Mouse (Mus musculus) hindbrain, embryonic 13.5 days (tissue): ENCODE results near the gene Pibf1. TPM values are rescaled to one million over a fixed set of nuclear protein-coding genes. Genes with fewer than 3 reads are reported as not detected.
A peak's percentile ranks its signal among the peaks of the same experiment; 100 is the strongest.

ENCODE experiments used
- ATAC-seq: fragments of 200-750 bp; cut with Nextera tagmentation; 2 replicates; pipeline ENCODE4 v1.8.0; 2017; ENCODE audit warnings: moderate TSS enrichment; ENCODE audit not compliant: low FRiP score
- H3K27ac ChIP-seq: fragments of 300-500 bp; sonication (generic); 2 replicates; pipeline ENCODE4 v1.5.1; 2015; ENCODE audit warnings: inconsistent platforms, mild to moderate bottlenecking, moderate library complexity
- H3K27me3 ChIP-seq: fragments of 300-500 bp; sonication (generic); 2 replicates; pipeline ENCODE4 v1.6.1; 2015; ENCODE audit warnings: mild to moderate bottlenecking, inconsistent platforms
- H3K36me3 ChIP-seq: fragments of 300-500 bp; sonication (generic); 2 replicates; pipeline ENCODE4 v1.6.1; 2015; ENCODE audit warnings: mild to moderate bottlenecking, inconsistent platforms
- H3K4me1 ChIP-seq: fragments of 300-500 bp; sonication (generic); replicated peaks from 2 replicates; pipeline ENCODE4 v1.6.1; 2015; ENCODE audit warnings: inconsistent platforms
- H3K4me2 ChIP-seq: fragments of 300-500 bp; sonication (generic); 2 replicates; pipeline ENCODE4 v1.6.1; 2015; ENCODE audit warnings: inconsistent platforms, mild to moderate bottlenecking, moderate library complexity
- H3K4me3 ChIP-seq: fragments of 300-500 bp; sonication (generic); 2 replicates; pipeline ENCODE4 v1.5.1; 2015; ENCODE audit warnings: mild to moderate bottlenecking, inconsistent platforms
- H3K9ac ChIP-seq: fragments of 300-500 bp; sonication (generic); 2 replicates; pipeline ENCODE4 v1.6.1; 2015; ENCODE audit warnings: mild to moderate bottlenecking, inconsistent platforms
- H3K9me3 ChIP-seq: fragments of 300-500 bp; sonication (generic); 2 replicates; pipeline ENCODE4 v1.6.1; 2016; ENCODE audit warnings: inconsistent platforms
- WGBS: fragments of 180-500 bp; shearing (Covaris S2); methylation state at CpG from one replicate; pipeline ENCODE4 v1.1.7; 2015; 5-methylcytosine and 5-hydroxymethylcytosine counted together
- polyA plus RNA-seq: library from polyadenylated mRNA; unstranded; fragments of >200 nt; fragmentation: Nextera tagmentation; extraction: Ambion mirVana; gene quantifications from 2 replicates; pipeline ENCODE4 v1.2.1, GENCODE M21; 2015

Gene Pibf1
- polyA plus RNA-seq, 1 experiment from 2014 or later: 19.8 TPM

DNA sequence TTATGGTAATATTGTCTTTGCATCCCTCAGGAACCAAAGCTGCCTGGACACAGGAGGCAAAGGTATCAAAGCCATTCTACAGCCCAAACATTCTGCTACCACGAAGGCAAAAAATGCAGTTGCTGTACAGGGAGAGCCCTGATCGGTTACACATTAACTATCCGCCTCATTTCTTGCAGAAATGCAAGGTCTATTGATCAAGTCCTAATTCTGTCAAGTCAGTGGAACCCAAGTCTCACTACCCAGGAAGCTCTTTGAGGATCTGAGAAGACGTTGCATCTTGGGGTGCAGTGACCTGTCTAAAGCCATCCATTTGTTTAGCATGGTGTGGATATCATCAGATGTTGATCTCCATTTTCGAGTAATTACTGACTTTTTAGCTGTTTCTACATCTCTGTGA, 181.2 kb downstream of the Pibf1 start:
- Histone ChIP-seq H3K36me3 (no peaks in the 10 kb centered on the region), H3K4me2 (no peak overlapping the region), H3K9me3 (no peaks in the 10 kb centered on the region), H3K27ac (no peak overlapping the region), H3K4me3 (no peak overlapping the region), H3K27me3 (0 out of 2 replicates have a peak, but pooled peaks cover 5% of the 10 kb centered on the region), H3K4me1 (no peaks in the 10 kb centered on the region), H3K9ac (no peak overlapping the region)
- WGBS: 74% methylated on average over 5 of the region's 5 CpGs
- no peak for ATAC-seq

- no peak overlapping the region for H3K4me3 ChIP-seq
- H3K9ac ChIP-seq: no peak overlapping the region
- no peaks in the 10 kb centered on the region for H3K9me3 ChIP-seq
- WGBS: 87% methylated on average over 5 of the region's 5 CpGs
- H3K36me3 ChIP-seq: no peaks in the 10 kb centered on the region
- no peak overlapping the region for H3K4me2 ChIP-seq
- H3K27ac ChIP-seq: no peak overlapping the region
- ATAC-seq: no peak
- 0 out of 2 replicates have a peak, but pooled peaks cover 5% of the 10 kb centered on the region for H3K27me3 ChIP-seq
- H3K4me1 ChIP-seq: no peaks in the 10 kb centered on the region
Measured at GRCm38 (mm10) chr14:99280825-99281433, 181.7 kb downstream of the Pibf1 start.

DNA sequence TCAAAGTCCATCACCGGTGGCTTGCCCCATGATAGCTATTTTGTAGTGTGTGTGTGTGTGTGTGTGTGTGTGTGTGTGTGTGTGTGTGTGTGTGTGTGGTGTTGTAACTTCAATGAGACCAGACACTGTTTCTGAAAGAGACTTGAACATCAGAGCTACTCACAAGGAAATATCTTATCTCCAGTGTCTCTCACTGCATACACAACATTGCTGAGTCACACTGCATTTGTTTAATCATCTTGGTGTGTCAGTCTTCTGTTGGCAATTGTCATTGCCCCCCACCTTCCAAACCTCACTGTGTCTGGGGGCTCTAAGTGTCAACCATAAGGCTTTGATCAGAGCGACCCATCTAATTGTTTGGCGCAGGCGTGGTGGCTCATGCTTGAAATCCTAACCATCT, 186.3 kb downstream of the Pibf1 start:
- Histone ChIP-seq H3K27ac (no peak overlapping the region), H3K9ac (no peak overlapping the region), H3K9me3 (no peaks in the 10 kb centered on the region), H3K4me2 (no peak overlapping the region), H3K27me3 (no peaks in the 10 kb centered on the region), H3K4me3 (no peak overlapping the region), H3K4me1 (no peaks in the 10 kb centered on the region), H3K36me3 (no peaks in the 10 kb centered on the region)
- no peak for ATAC-seq
- WGBS: 97% methylated on average over 4 of the region's 4 CpGs

DNA sequence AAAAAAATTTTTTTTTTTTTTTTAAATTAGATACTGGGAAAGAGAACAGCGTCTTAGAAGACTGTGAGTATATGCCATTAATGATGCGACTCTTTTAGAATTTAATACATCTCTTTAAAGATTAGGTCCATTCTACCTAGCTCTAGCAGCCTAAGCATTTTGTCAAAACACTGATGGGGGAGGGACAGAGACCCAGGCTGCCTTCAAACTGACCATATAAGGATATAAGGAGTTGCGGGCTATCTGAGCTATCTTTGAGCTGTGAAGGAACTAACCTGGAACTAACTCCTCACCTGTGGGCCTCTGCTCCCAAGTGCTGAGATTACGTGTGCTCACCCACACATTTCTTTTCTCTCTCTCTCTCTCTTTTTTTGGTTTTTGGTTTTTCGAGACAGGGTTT, 193.0 kb downstream of the Pibf1 start:
- no peak for ATAC-seq
- H3K4me3 ChIP-seq: no peak overlapping the region
- H3K27me3 ChIP-seq: peaks cover 18% of the 10 kb centered on the region
- H3K4me1 ChIP-seq: no peaks in the 10 kb centered on the region
- H3K27ac ChIP-seq: no peak overlapping the region
- H3K9me3 ChIP-seq: no peaks in the 10 kb centered on the region
- WGBS: 99% methylated on average over 5 of the region's 5 CpGs
- H3K36me3 ChIP-seq: no peaks in the 10 kb centered on the region
- no peak overlapping the region for H3K4me2 ChIP-seq
- no peak overlapping the region for H3K9ac ChIP-seq

DNA sequence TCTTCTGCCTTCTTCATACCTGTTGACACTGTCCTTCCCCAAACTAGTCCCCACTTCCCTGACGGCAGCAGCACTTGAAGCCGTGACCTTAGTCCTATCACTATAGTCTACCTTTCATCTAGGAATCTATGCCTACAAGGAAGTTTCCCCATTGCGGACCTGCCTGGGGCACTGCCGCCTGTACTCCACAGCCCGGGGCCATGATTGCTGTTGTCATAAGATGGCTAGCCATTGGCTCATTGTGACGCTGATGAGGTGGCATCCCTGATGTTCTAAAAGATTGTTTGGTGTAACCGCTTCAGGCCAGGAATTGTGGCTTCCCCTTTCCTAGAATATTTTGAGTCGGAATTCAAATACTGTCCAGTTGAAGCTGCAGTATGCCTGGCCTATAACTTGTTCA, 195.2 kb downstream of the Pibf1 start:
- no peak overlapping the region for H3K4me2 ChIP-seq
- H3K4me3 ChIP-seq: no peak overlapping the region
- no peaks in the 10 kb centered on the region for H3K36me3 ChIP-seq
- ATAC-seq: no peak
- H3K27ac ChIP-seq: no peak overlapping the region
- no peaks in the 10 kb centered on the region for H3K9me3 ChIP-seq
- H3K9ac ChIP-seq: no peak overlapping the region
- WGBS: 89% methylated on average over 8 of the region's 8 CpGs
- H3K27me3 ChIP-seq: peaks cover 32% of the 10 kb centered on the region
- peaks cover 10% of the 10 kb centered on the region for H3K4me1 ChIP-seq

DNA sequence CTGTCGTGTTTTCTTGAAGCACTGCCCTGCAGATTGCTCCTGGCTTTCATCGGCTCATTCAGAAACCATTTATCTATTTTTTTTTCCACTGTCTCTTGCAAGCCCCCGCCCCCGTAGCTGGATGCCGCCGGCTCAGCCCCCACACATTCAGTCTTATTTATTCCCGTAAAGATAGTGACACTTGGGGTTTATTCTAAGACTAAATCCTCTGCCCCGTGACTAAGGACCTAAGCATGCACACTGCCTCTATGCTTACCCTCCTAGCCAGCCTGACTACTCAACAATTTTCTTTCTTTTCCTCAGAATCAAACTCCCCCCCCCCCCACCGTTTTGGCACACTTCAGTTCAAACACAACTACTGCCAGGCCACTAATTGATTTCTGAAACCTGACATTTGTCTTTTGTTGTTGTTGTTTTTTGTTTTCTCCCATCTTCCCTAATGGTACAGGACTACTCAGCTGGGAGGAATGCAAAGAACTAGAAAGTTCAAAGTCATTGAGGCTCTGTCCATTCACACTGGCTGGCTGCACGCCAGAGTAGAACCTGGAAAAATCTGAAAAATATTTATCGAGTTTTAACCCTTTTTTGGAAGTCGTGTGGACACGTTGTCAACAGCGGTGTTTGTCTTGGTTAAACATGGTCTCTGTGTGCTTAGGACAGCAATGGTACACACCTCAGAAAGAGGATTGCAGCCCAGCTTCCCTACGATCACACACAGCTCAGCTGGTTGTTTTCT, 196.6 kb downstream of the Pibf1 start:
- Histone ChIP-seq H3K27ac (no peak overlapping the region), H3K36me3 (no peaks in the 10 kb centered on the region), H3K4me2 (no peak overlapping the region), H3K27me3 (peaks cover 38% of the 10 kb centered on the region), H3K9ac (no peak overlapping the region), H3K4me3 (no peak overlapping the region), H3K9me3 (no peaks in the 10 kb centered on the region), H3K4me1 (peaks cover 19% of the 10 kb centered on the region)
- WGBS: 50% methylated on average over 15 of the region's 15 CpGs
- no peak for ATAC-seq

DNA sequence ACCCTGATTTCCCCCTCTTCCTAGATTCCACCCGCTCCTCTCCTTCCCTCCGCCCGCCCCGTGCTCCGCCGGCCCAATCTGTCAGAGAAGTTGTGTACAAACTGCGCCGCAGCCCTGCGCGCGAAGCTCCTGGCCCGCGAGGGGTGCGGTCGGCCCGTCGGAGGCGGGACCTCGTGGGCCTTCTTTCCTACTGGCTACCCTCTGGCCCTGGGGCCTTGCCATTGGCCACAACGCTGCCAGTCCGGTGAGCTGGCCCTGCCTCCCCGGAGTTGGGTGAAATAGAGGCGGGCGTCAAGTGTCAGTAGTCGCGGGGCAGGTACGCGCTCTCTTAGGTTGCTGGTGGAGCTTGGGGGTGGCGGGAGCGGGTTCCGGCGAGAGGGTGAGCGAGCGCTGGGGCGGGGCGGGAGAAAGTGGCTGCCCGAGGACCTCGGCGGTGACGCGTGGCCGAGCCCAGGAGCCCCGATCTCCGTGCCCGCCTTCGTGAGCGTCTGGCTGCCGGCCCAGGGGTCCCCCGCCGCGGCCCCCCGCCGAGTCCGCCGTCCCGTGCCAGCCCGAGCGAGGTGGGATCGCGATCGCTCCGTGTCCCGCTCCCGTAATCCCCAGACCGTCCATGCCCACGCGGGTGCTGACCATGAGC, 199.3 kb downstream of the Pibf1 start, which contains the start of gene Klf5:
Gene Klf5 (plus strand): TSS at position 307 of the 637 bp plus-strand sequence.
- H3K4me2 ChIP-seq: peak within 1 kb of the TSS; percentile 94
- peaks cover 50% of the 10 kb centered on the region for H3K27me3 ChIP-seq
- H3K9ac ChIP-seq: peak within 1 kb of the TSS; percentile 77
- H3K4me3 ChIP-seq: peak within 1 kb of the TSS; percentile 76
- H3K36me3 ChIP-seq: no peaks in the 10 kb centered on the region
- peak within 1 kb of the TSS; percentile 13; the same call in 1 of the 2 replicates for H3K27ac ChIP-seq
- H3K9me3 ChIP-seq: no peaks in the 10 kb centered on the region
- 0% methylated on average over 63 of the region's 67 CpGs for WGBS
- peak; percentile 97 for ATAC-seq
- H3K4me1 ChIP-seq: peaks cover 19% of the 10 kb centered on the region

DNA sequence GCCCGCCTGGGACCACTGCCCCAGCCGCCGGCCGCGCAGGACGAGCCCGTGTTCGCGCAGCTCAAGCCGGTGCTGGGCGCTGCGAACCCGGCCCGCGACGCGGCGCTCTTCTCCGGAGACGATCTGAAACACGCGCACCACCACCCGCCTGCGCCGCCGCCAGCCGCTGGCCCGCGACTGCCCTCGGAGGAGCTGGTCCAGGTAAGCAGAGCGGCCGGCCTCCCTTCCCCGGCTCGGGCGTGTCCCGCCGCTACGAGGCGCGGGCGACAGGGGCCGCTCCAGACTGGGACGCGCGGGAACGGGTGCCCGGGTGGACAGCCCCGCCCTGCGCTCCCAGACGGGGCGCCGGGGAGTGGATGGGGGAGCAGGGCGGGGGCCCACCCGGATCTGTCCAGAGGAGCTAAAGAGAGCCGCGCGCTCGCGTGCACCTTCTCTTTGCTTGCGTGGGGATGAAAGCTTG, 199.8 kb downstream of the Pibf1 start:
- Histone ChIP-seq H3K27me3 (peaks cover 50% of the 10 kb centered on the region), H3K9me3 (no peaks in the 10 kb centered on the region), H3K36me3 (no peaks in the 10 kb centered on the region), H3K9ac (peak overlapping the region; percentile 77), H3K4me1 (peaks cover 19% of the 10 kb centered on the region), H3K4me3 (peak overlapping the region; percentile 76), H3K4me2 (peak overlapping the region; percentile 94), H3K27ac (peak overlapping the region; percentile 13; the same call in 1 of the 2 replicates)
- ATAC-seq: peak; percentile 92
- WGBS: under 1% methylated on average over 53 of the region's 60 CpGs

DNA sequence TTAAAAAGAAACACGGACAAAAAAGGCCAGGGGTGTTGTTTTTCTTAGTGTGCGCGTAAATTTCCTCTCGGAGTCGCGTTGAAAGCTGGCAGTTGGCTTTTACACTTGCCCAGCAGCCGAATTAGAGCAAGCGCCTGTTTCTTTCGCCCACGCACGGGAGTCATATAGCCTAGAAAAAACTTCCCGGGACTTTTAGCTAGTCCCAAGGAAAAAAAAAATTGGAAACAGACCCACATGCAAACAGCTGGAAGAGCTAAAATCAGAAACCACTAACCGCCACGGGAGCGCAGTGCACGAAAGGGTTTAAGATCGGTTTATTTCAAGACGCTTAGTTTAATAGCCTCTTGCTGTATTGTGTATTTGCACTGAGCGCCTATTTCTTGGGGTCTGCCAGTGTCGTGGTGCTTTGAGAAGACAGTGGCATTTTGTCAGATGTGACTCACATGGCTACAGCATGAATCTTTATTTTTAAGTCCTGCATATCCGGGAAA, 200.5 kb downstream of the Pibf1 start:
- H3K36me3 ChIP-seq: no peaks in the 10 kb centered on the region
- H3K4me2 ChIP-seq: peak overlapping the region; percentile 94
- H3K4me1 ChIP-seq: peaks cover 19% of the 10 kb centered on the region
- peaks cover 46% of the 10 kb centered on the region for H3K27me3 ChIP-seq
- H3K27ac ChIP-seq: no peak overlapping the region
- peak overlapping the region; percentile 77 for H3K9ac ChIP-seq
- ATAC-seq: no peak
- 7% methylated on average over 21 of the region's 21 CpGs for WGBS
- no peaks in the 10 kb centered on the region for H3K9me3 ChIP-seq
- peak overlapping the region; percentile 76 for H3K4me3 ChIP-seq

DNA sequence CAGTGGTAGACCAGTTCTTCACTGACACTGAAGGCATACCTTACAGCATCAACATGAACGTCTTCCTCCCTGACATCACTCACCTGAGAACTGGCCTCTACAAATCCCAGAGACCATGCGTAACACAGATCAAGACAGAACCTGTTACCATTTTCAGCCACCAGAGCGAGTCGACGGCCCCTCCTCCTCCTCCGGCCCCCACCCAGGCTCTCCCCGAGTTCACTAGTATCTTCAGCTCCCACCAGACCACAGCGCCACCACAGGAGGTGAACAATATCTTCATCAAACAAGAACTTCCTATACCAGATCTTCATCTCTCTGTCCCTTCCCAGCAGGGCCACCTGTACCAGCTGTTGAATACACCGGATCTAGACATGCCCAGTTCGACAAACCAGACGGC, 202.2 kb downstream of the Pibf1 start:
- no peak overlapping the region for H3K27ac ChIP-seq
- no peak overlapping the region for H3K4me2 ChIP-seq
- no peaks in the 10 kb centered on the region for H3K36me3 ChIP-seq
- H3K9ac ChIP-seq: no peak overlapping the region
- H3K4me3 ChIP-seq: no peak overlapping the region
- H3K4me1 ChIP-seq: peaks cover 19% of the 10 kb centered on the region
- 64% methylated on average over 11 of the region's 11 CpGs for WGBS
- no peak for ATAC-seq
- H3K27me3 ChIP-seq: peaks cover 35% of the 10 kb centered on the region
- no peaks in the 10 kb centered on the region for H3K9me3 ChIP-seq
